29 mouse cellular contexts compared by ENCODE assay signal in the genomic region with DNA sequence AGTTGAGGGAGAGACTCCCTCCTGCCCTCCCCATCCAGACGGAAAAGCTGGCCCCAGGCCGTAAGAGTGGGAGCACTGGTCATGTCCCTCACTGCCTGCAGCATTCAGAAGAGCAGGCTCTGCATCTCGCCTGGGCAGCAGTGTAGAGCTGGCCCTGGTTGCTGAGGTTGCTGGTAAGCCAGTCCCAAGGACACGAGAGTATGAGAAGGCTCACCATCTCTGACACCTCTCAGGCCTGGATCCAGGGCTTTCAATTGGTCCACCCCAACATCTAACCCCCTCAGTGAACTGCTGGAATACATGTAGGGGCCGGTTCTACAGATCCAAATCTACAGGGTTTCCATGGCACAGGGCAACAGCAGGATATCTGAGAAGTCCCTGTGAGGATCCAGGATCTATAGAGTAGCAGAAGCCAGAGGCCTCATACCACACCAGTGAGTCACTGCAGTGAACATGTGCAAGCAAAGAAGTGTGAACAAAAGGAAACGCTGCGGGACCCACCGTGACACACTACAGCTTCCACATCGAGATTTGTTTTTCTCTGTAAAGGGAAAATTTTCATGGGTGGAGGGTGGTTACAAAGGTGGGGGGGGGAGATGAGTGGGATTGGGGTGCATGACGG. TPM values are rescaled to one million over a fixed set of nuclear protein-coding genes. Genes with fewer than 3 reads are reported as not detected.
DNase-seq lines count a peak whose midpoint lies in the region; ATAC-seq and TF ChIP-seq lines count a peak whose summit lies in the region.
"Had no signal": no experiment of that assay in that cellular context is flagged by ENCODE, and none has a peak within 500 bp of the region (broad histone marks: within the 10 kb centered on the region; RNA-seq: fewer than 3 reads in every experiment).

No protein-coding gene starts in this region.

- H3K9ac ChIP-seq in heart, postnatal 0 days (replicated peaks; ENCODE audit: low read depth, low read length): no peak overlapping the region
- H3K9ac ChIP-seq in stomach, postnatal 0 days (ENCODE audit: low read length): no peak overlapping the region
- no peak overlapping the region for H3K9ac ChIP-seq in midbrain, embryonic 14.5 days (replicated peaks; ENCODE audit: low read length)
- H3K9ac ChIP-seq: forebrain, postnatal 0 days; hindbrain, embryonic 13.5 days; liver, postnatal 0 days; neural tube, embryonic 13.5 days had no signal

- H3K4me2 ChIP-seq in heart, postnatal 0 days (ENCODE audit: low read depth, low read length): no peak overlapping the region
- H3K4me2 ChIP-seq in stomach, postnatal 0 days (replicated peaks; ENCODE audit: low read depth): no peak overlapping the region
- no peak overlapping the region for H3K4me2 ChIP-seq in midbrain, embryonic 14.5 days (ENCODE audit: low read length)
- H3K4me2 ChIP-seq: hindbrain, embryonic 13.5 days; liver, embryonic 11.5 days; neural tube, embryonic 13.5 days had no signal

- no peak overlapping the region for H3K27ac ChIP-seq in heart, postnatal 0 days (ENCODE audit: low read depth)
- H3K27ac ChIP-seq in stomach, postnatal 0 days (replicated peaks): peak overlapping the region; percentile 56
- H3K27ac ChIP-seq in midbrain, embryonic 14.5 days (replicated peaks; ENCODE audit: low read depth, low read length): no peak overlapping the region
- H3K27ac ChIP-seq: forebrain, embryonic 10.5 days; hindbrain, embryonic 13.5 days; neural tube, embryonic 13.5 days had no signal

- H3K4me3 ChIP-seq in heart, postnatal 0 days (ENCODE audit: low read depth, low read length): no peak overlapping the region
- no peak overlapping the region for H3K4me3 ChIP-seq in stomach, postnatal 0 days (ENCODE audit: low read depth, low read length)
- H3K4me3 ChIP-seq in midbrain, embryonic 14.5 days (replicated peaks; ENCODE audit: low read depth, low read length): no peak overlapping the region
- H3K4me3 ChIP-seq: forebrain, embryonic 10.5 days; hindbrain, embryonic 13.5 days; megakaryocyte, embryonic 14.5 days; myocyte; neural tube, embryonic 13.5 days had no signal

- H3K4me1 ChIP-seq in heart, postnatal 0 days (ENCODE audit: control insufficient read depth, insufficient read depth): no peaks in the 10 kb centered on the region
- H3K4me1 ChIP-seq in stomach, postnatal 0 days (replicated peaks; ENCODE audit: control insufficient read depth, insufficient read depth): peaks cover 6% of the 10 kb centered on the region; the same call in 1 of the 2 replicates
- no peaks in the 10 kb centered on the region for H3K4me1 ChIP-seq in midbrain, embryonic 14.5 days (ENCODE audit: control insufficient read depth, insufficient read depth, low read length)
- H3K4me1 ChIP-seq: hindbrain, embryonic 13.5 days; neural tube, embryonic 13.5 days had no signal

- TF ChIP-seq CTCF in heart, postnatal 0 days (IDR thresholded peaks at IDR 0.05; ENCODE audit: low read depth): no peak
- TF ChIP-seq CTCF in stomach, postnatal 0 days (IDR thresholded peaks at IDR 0.05; ENCODE audit: low read depth): no peak

- ATAC-seq in heart, postnatal 0 days (ENCODE audit: insufficient read depth, low read depth): 0 out of 2 replicates have a peak, but pooled peaks have one; percentile 20
- ATAC-seq in stomach, postnatal 0 days (ENCODE audit: low FRiP score, low TSS enrichment): peak; percentile 62
- no peak for ATAC-seq in midbrain, embryonic 14.5 days (ENCODE audit: low FRiP score, low TSS enrichment)
- ATAC-seq: forebrain, postnatal 0 days; liver, postnatal 0 days; midbrain, embryonic 16.5 days had no signal

- no peaks in the 10 kb centered on the region for H3K27me3 ChIP-seq in heart, postnatal 0 days (ENCODE audit: control insufficient read depth, insufficient read depth, low read length)
- H3K27me3 ChIP-seq in stomach, postnatal 0 days (ENCODE audit: control insufficient read depth, insufficient read depth, low read length): no peaks in the 10 kb centered on the region
- no peaks in the 10 kb centered on the region for H3K27me3 ChIP-seq in midbrain, embryonic 14.5 days (ENCODE audit: control insufficient read depth, insufficient read depth, low read length)

- TF ChIP-seq EP300 in heart, postnatal 0 days (IDR thresholded peaks at IDR 0.05; ENCODE audit: low read depth): no peak
- no peak for TF ChIP-seq EP300 in stomach, postnatal 0 days (optimal IDR thresholded peaks at IDR 0.05)

- DNase-seq in heart, postnatal 0 days (ENCODE audit: low spot score): no peak
- no peak for DNase-seq in heart, adult 9 months (ENCODE audit: low spot score in 2 of 2)
- DNase-seq in urinary bladder, postnatal 14 days (ENCODE audit: low spot score): peak; percentile 62
- DNase-seq in urinary bladder, postnatal 10 days (ENCODE audit: low spot score): no peak
- peak; percentile 72 for DNase-seq in NIH3T3 (ENCODE audit: low read depth)
- no peak for DNase-seq in stomach, postnatal 0 days (ENCODE audit: low spot score)
- no peak for DNase-seq in midbrain, embryonic 14.5 days
- DNase-seq: adrenal gland, postnatal 25 days; cerebellum, adult 8-10 months; cerebellum, postnatal 36 days; embryo, embryonic 11 days; forebrain, postnatal 0 days; gastrocnemius, postnatal 14 days; heart, adult 18-20 months; heart, postnatal 36 days; kidney, adult 2 months; kidney, postnatal 10 days; liver, postnatal 0 days; retina, postnatal 1 day; right cerebral cortex, postnatal 25 days; spleen, adult 18-20 months; thymus, postnatal 25 days had no signal

- no peaks in the 10 kb centered on the region for H3K9me3 ChIP-seq in heart, postnatal 0 days (replicated peaks; ENCODE audit: control insufficient read depth, low read length)
- H3K9me3 ChIP-seq in stomach, postnatal 0 days (ENCODE audit: control insufficient read depth, low read length): no peaks in the 10 kb centered on the region
- H3K9me3 ChIP-seq in midbrain, embryonic 14.5 days (ENCODE audit: control insufficient read depth, low read length): no peaks in the 10 kb centered on the region
- H3K9me3 ChIP-seq: forebrain, embryonic 10.5 days; hindbrain, embryonic 13.5 days; megakaryocyte, embryonic 14.5 days; neural tube, embryonic 13.5 days had no signal

- WGBS in heart, postnatal 0 days: 45% methylated on average over 10 of the region's 10 CpGs
- 60% methylated on average over 10 of the region's 10 CpGs for WGBS in stomach, postnatal 0 days
- WGBS in midbrain, embryonic 14.5 days: 85% methylated on average over 10 of the region's 10 CpGs

- H3K36me3 ChIP-seq in heart, postnatal 0 days (replicated peaks; ENCODE audit: control insufficient read depth, insufficient read depth, low read length): no peaks in the 10 kb centered on the region
- H3K36me3 ChIP-seq in stomach, postnatal 0 days (ENCODE audit: control insufficient read depth, insufficient read depth, low read length): no peaks in the 10 kb centered on the region
- H3K36me3 ChIP-seq in midbrain, embryonic 14.5 days (ENCODE audit: control insufficient read depth, insufficient read depth, low read length): no peaks in the 10 kb centered on the region
- H3K36me3 ChIP-seq: forebrain, embryonic 10.5 days; hindbrain, embryonic 13.5 days; neural tube, embryonic 13.5 days had no signal

RNA-seq across cellular contexts. Expression of a gene that starts 9.6 kb away (rescaled TPM):
- 43.7 and 55.4 TPM in 2 replicates for total RNA-seq in heart, postnatal 0 days (2014; rRNA removed; ENCODE audit: low replicate concordance)
- 18.3 and 22.4 TPM in 2 replicates for polyA plus RNA-seq in heart, postnatal 0 days (2015; fragmentation: Nextera tagmentation; extraction: Ambion mirVana)
- polyA plus RNA-seq in stomach, postnatal 0 days (2015; fragmentation: Nextera tagmentation; extraction: Ambion mirVana): 11.5 and 12.4 TPM in 2 replicates
- 9.3 and 11.7 TPM in 2 replicates for polyA plus RNA-seq in midbrain, embryonic 14.5 days (2014; fragmentation: Nextera tagmentation; extraction: Ambion mirVana)

RNA-seq across cellular contexts. Expression of a gene that starts 53.7 kb away (rescaled TPM):
- 5.8 and 6.5 TPM in 2 replicates for total RNA-seq in heart, postnatal 0 days (2014; rRNA removed; ENCODE audit: low replicate concordance)
- 9.6 and 10.4 TPM in 2 replicates for polyA plus RNA-seq in heart, postnatal 0 days (2015; fragmentation: Nextera tagmentation; extraction: Ambion mirVana)
- polyA plus RNA-seq in stomach, postnatal 0 days (2015; fragmentation: Nextera tagmentation; extraction: Ambion mirVana): 33.8 and 34.3 TPM in 2 replicates
- polyA plus RNA-seq in midbrain, embryonic 14.5 days (2014; fragmentation: Nextera tagmentation; extraction: Ambion mirVana): 17.1 and 20.5 TPM in 2 replicates

Comparison
In these comparisons a context has a peak if more than half of its experiments do, and no peak if none do; other contexts are left out.
1. DNase-seq: peak in urinary bladder, postnatal 14 days (single experiment) and NIH3T3 (single experiment); none in heart, postnatal 0 days (single experiment), heart, adult 9 months (0 of 2), urinary bladder, postnatal 10 days (single experiment), stomach, postnatal 0 days (single experiment) and midbrain, embryonic 14.5 days (single experiment).